Mouse (Mus musculus) CD4-positive, CD25-positive, alpha-beta regulatory T cell, adult 2 months (primary cell): Measurements from ENCODE around the gene Bricd5.
"Not testable (repeated sequence)": the region's sequence is repeated elsewhere in the genome, so short reads cannot be mapped to it uniquely, and the experiment has no call there.

ENCODE experiments used
- DNase-seq: peaks from one replicate; pipeline ENCODE4 v3.0.0-alpha.2; 2012; ENCODE audit warnings: low read depth, low spot score

Gene Bricd5

GRCm38 (mm10) chr17:24473612-24474275 lies at the start of gene Bricd5:
Gene Bricd5, plus strand, starts transcription at chr17:24473884.
- DNase-seq: no peak

- DNase-seq: no peak
These were observed 49.2 kb upstream of the Bricd5 start for GRCm38 (mm10) chr17:24424489-24424888.

- DNase-seq: not testable (repeated sequence)
These were observed 48.4 kb upstream of the Bricd5 start for GRCm38 (mm10) chr17:24425326-24425725.

GRCm38 (mm10) chr17:24425905-24426304 lies 47.8 kb upstream of the Bricd5 start:
- no peak for DNase-seq

GRCm38 (mm10) chr17:24426471-24427169 lies 47.1 kb upstream of the Bricd5 start, which contains the start of gene Eci1:
Gene Eci1, plus strand, starts transcription at chr17:24426641.
- peak; percentile 82 for DNase-seq

- no peak for DNase-seq
These were observed 46.5 kb upstream of the Bricd5 start for GRCm38 (mm10) chr17:24427170-24427557.

GRCm38 (mm10) chr17:24429201-24429983 lies 44.3 kb upstream of the Bricd5 start:
- DNase-seq: no peak

GRCm38 (mm10) chr17:24437016-24437415 lies 36.7 kb upstream of the Bricd5 start:
- peak; percentile 75 for DNase-seq

- no peak for DNase-seq
These were observed 33.3 kb upstream of the Bricd5 start for GRCm38 (mm10) chr17:24440377-24440776.

- DNase-seq: peak; percentile 28
These were observed 32.5 kb upstream of the Bricd5 start for GRCm38 (mm10) chr17:24441148-24441547.

- DNase-seq: no peak
These were observed 31.6 kb upstream of the Bricd5 start for GRCm38 (mm10) chr17:24442107-24442506.

- DNase-seq: no peak
These were observed 31.0 kb upstream of the Bricd5 start, which contains the start of gene Dnase1l2 for GRCm38 (mm10) chr17:24442632-24443155. Gene Dnase1l2, minus strand, starts transcription at chr17:24443105.

GRCm38 (mm10) chr17:24443409-24443808 lies 30.3 kb upstream of the Bricd5 start:
- DNase-seq: no peak

GRCm38 (mm10) chr17:24446590-24446989 lies 27.1 kb upstream of the Bricd5 start:
- no peak for DNase-seq

- DNase-seq: no peak
These were observed 24.2 kb upstream of the Bricd5 start for GRCm38 (mm10) chr17:24449507-24449906.

GRCm38 (mm10) chr17:24451220-24451619 lies 22.5 kb upstream of the Bricd5 start:
- no peak for DNase-seq

- peak; percentile 44 for DNase-seq
These were observed 20.3 kb upstream of the Bricd5 start for GRCm38 (mm10) chr17:24453372-24453771.

- DNase-seq: peak; percentile 76
These were observed 19.4 kb upstream of the Bricd5 start for GRCm38 (mm10) chr17:24454218-24454755.

GRCm38 (mm10) chr17:24454756-24455522 lies 18.7 kb upstream of the Bricd5 start:
- DNase-seq: peak; percentile 100

GRCm38 (mm10) chr17:24455523-24456206 lies 18.0 kb upstream of the Bricd5 start:
- peak; percentile 35 for DNase-seq
